Mouse (Mus musculus): Measurements from ENCODE around the gene Olfr1329.
"Not testable (repeated sequence)": the region's sequence is repeated elsewhere in the genome, so short reads cannot be mapped to it uniquely, and the experiment has no call there.

The Olfr1329 gene

GRCm38 (mm10) chr4:118917365-118917764 lies at the start of gene Olfr1329:
TSS of gene Olfr1329 (minus strand) at chr4:118917465.
- not testable (repeated sequence) for DNase-seq

GRCm38 (mm10) chr4:118961141-118961628 lies 43.9 kb upstream of the Olfr1329 start, which contains the start of gene Lao1:
TSS of gene Lao1 (plus strand) at chr4:118961578.
- peak in 1 of 2 experiments; percentile 9 for DNase-seq

GRCm38 (mm10) chr4:118958812-118959211 lies 41.5 kb upstream of the Olfr1329 start:
- DNase-seq = no peak

GRCm38 (mm10) chr4:118938512-118938911 lies 21.2 kb upstream of the Olfr1329 start, which contains the start of gene Olfr1328:
TSS of gene Olfr1328 (minus strand) at chr4:118938612.
- no peak for DNase-seq

- DNase-seq = not testable (repeated sequence)
These were observed 14.1 kb upstream of the Olfr1329 start for GRCm38 (mm10) chr4:118931326-118931725.

GRCm38 (mm10) chr4:118901981-118902380 lies 15.3 kb downstream of the Olfr1329 start:
- DNase-seq = no peak

GRCm38 (mm10) chr4:118888297-118888696 lies 29.0 kb downstream of the Olfr1329 start, which contains the start of gene Olfr1330:
TSS of gene Olfr1330 (plus strand) at chr4:118888597.
- DNase-seq = no peak

- DNase-seq = peak in 1 of 2 experiments; percentile 1
These were observed 49.7 kb downstream of the Olfr1329 start for GRCm38 (mm10) chr4:118867566-118867965.

Data from kidney, postnatal 4 days (tissue).